15 mouse cellular contexts compared by ENCODE assay signal in the genomic region with DNA sequence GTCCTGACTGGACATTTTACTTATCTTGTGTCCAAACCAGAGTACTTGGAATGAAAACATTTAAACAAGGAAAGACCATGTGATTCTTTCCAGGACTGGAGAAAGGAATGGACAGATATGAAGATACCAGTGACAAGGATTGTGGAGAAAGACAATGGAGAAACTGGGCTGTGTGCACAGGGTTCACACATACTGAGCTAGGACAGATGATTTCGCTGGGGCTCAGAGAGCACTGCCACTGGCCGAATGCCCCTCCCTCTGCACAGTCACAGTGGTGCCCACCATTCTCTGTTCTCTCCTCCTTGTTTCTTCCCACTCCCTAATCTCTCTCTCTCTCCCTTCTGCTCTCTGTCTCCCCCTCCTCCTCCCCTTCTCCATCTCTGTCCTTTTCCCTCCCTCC.
"Had no signal": no experiment of that assay in that cellular context is flagged by ENCODE, and none has a peak within 500 bp of the region (broad histone marks: within the 10 kb centered on the region; RNA-seq: fewer than 3 reads in every experiment).

No protein-coding gene starts in this region.

- H3K27ac ChIP-seq: midbrain, embryonic 10.5 days; neural tube, embryonic 13.5 days; neural tube, embryonic 15.5 days; stomach, embryonic 15.5 days; stomach, postnatal 0 days had no signal

- H3K36me3 ChIP-seq: midbrain, embryonic 10.5 days; neural tube, embryonic 13.5 days; neural tube, embryonic 15.5 days; stomach, embryonic 15.5 days had no signal

- H3K9ac ChIP-seq: lung, embryonic 14.5 days; neural tube, embryonic 13.5 days; neural tube, embryonic 15.5 days; stomach, embryonic 15.5 days had no signal

- H3K9me3 ChIP-seq: midbrain, embryonic 10.5 days; neural tube, embryonic 13.5 days; neural tube, embryonic 15.5 days; stomach, embryonic 15.5 days had no signal

- DNase-seq: lung, adult 18-20 months; lung, embryonic 14.5 days; lung, postnatal 10 days; lung, postnatal 4 days; midbrain, embryonic 14.5 days; right cerebral cortex, postnatal 14 days; thymus, adult 2 months; thymus, postnatal 25 days; thymus, postnatal 4 days had no signal

- H3K4me2 ChIP-seq: lung, embryonic 14.5 days; neural tube, embryonic 13.5 days; neural tube, embryonic 15.5 days; stomach, embryonic 15.5 days had no signal

- H3K27me3 ChIP-seq: neural tube, embryonic 13.5 days; neural tube, embryonic 15.5 days; stomach, embryonic 15.5 days had no signal

- H3K4me1 ChIP-seq: midbrain, embryonic 10.5 days; neural tube, embryonic 13.5 days; neural tube, embryonic 15.5 days; stomach, embryonic 15.5 days had no signal

- H3K4me3 ChIP-seq: midbrain, embryonic 10.5 days; myocyte; neural tube, embryonic 13.5 days; neural tube, embryonic 15.5 days; stomach, embryonic 15.5 days had no signal
